ENCODE assay signal across 25 mouse cellular contexts in genomic region chr4:138959926-138960325, GRCm38 (mm10). TPM values are rescaled to one million over a fixed set of nuclear protein-coding genes. Genes with fewer than 3 reads are reported as not detected.
DNase-seq lines count a peak whose midpoint lies in the region; ATAC-seq lines count a peak whose summit lies in the region.
"Had no signal": no experiment of that assay in that cellular context is flagged by ENCODE, and none has a peak within 500 bp of the region (broad histone marks: within the 10 kb centered on the region; RNA-seq: fewer than 3 reads in every experiment).

No protein-coding gene starts in this region.

- H3K9ac ChIP-seq in kidney, embryonic 15.5 days = no peak overlapping the region
- H3K9ac ChIP-seq in hindbrain, embryonic 13.5 days = no peak overlapping the region
- H3K9ac ChIP-seq: forebrain, embryonic 13.5 days; liver, embryonic 15.5 days; midbrain, embryonic 12.5 days; neural tube, embryonic 12.5 days had no signal

- H3K4me3 ChIP-seq in kidney, embryonic 15.5 days (replicated peaks) = no peak overlapping the region
- H3K4me3 ChIP-seq in hindbrain, embryonic 13.5 days = no peak overlapping the region
- H3K4me3 ChIP-seq: forebrain, embryonic 13.5 days; liver, embryonic 15.5 days; midbrain, embryonic 12.5 days; neural tube, embryonic 12.5 days had no signal

- no peaks in the 10 kb centered on the region for H3K36me3 ChIP-seq in kidney, embryonic 15.5 days
- no peaks in the 10 kb centered on the region for H3K36me3 ChIP-seq in hindbrain, embryonic 13.5 days
- H3K36me3 ChIP-seq: G1E; liver, embryonic 15.5 days; midbrain, embryonic 12.5 days; neural tube, embryonic 12.5 days had no signal

- peak overlapping the region; percentile 68 for H3K27ac ChIP-seq in kidney, embryonic 15.5 days
- H3K27ac ChIP-seq in hindbrain, embryonic 13.5 days = no peak overlapping the region
- H3K27ac ChIP-seq: forebrain, embryonic 13.5 days; liver, embryonic 15.5 days; midbrain, embryonic 12.5 days; neural tube, embryonic 12.5 days had no signal

- no peak overlapping the region for H3K4me2 ChIP-seq in kidney, embryonic 15.5 days
- no peak overlapping the region for H3K4me2 ChIP-seq in hindbrain, embryonic 13.5 days
- H3K4me2 ChIP-seq: forebrain, embryonic 13.5 days; liver, embryonic 15.5 days; midbrain, embryonic 12.5 days; neural tube, embryonic 12.5 days had no signal

- no peaks in the 10 kb centered on the region for H3K27me3 ChIP-seq in kidney, embryonic 15.5 days
- H3K27me3 ChIP-seq in hindbrain, embryonic 13.5 days = 0 out of 2 replicates have a peak, but pooled peaks cover 3% of the 10 kb centered on the region
- H3K27me3 ChIP-seq: forebrain, embryonic 13.5 days; liver, embryonic 15.5 days; midbrain, embryonic 12.5 days; neural tube, embryonic 12.5 days had no signal

- no peaks in the 10 kb centered on the region for H3K9me3 ChIP-seq in kidney, embryonic 15.5 days (replicated peaks)
- H3K9me3 ChIP-seq in hindbrain, embryonic 13.5 days = no peaks in the 10 kb centered on the region
- H3K9me3 ChIP-seq: forebrain, embryonic 13.5 days; liver, embryonic 15.5 days; midbrain, embryonic 12.5 days; neural tube, embryonic 12.5 days had no signal

- peaks cover 20% of the 10 kb centered on the region for H3K4me1 ChIP-seq in kidney, embryonic 15.5 days
- no peaks in the 10 kb centered on the region for H3K4me1 ChIP-seq in hindbrain, embryonic 13.5 days (replicated peaks)
- H3K4me1 ChIP-seq: forebrain, embryonic 13.5 days; liver, embryonic 15.5 days; midbrain, embryonic 12.5 days; neural tube, embryonic 12.5 days had no signal

- WGBS in kidney, embryonic 15.5 days = 36% methylated on average over 7 of the region's 7 CpGs
- WGBS in hindbrain, embryonic 13.5 days = 66% methylated on average over 7 of the region's 7 CpGs

- peak; percentile 96 for ATAC-seq in kidney, embryonic 15.5 days (replicated peaks; ENCODE audit: low FRiP score)
- ATAC-seq in hindbrain, embryonic 13.5 days (ENCODE audit: low FRiP score) = no peak
- ATAC-seq in megakaryocyte-erythroid progenitor cell, adult 5-6 weeks (replicated peaks; ENCODE audit: low FRiP score, low TSS enrichment, poor library complexity, severe bottlenecking) = no peak
- ATAC-seq: forebrain, embryonic 13.5 days; lung, postnatal 0 days had no signal

- DNase-seq in layer of hippocampus, adult 11-12 months (ENCODE audit: low spot score) = peak; percentile 27
- DNase-seq in layer of hippocampus, adult 9-10 months (ENCODE audit: low spot score) = no peak
- peak; percentile 67 for DNase-seq in brain, adult 2 months (ENCODE audit: low read depth, low spot score)
- peak; percentile 53 to 67 for DNase-seq in kidney, postnatal 4 days
- DNase-seq in urinary bladder, adult 18-20 months (ENCODE audit: low spot score in 2 of 2) = no peak
- DNase-seq: cerebellum, adult 8-10 months; spleen, adult 18-20 months; thymus, adult 18-20 months; thymus, postnatal 4 days had no signal

RNA-seq across cellular contexts. Expression of gene Rnf186, which starts 7.0 kb away (rescaled TPM):
- polyA plus RNA-seq in kidney, embryonic 15.5 days (2015; fragmentation: Nextera tagmentation; extraction: Ambion mirVana) = 6.3 and 8.2 TPM in 2 replicates
- polyA plus RNA-seq in hindbrain, embryonic 13.5 days (2015; fragmentation: Nextera tagmentation; extraction: Ambion mirVana) = not detected in 2 replicates
- total RNA-seq in megakaryocyte-erythroid progenitor cell, adult 5-6 weeks (2014; fragmentation: Nextera tagmentation) = not detected in 2 replicates
- not detected in 2 replicates for total RNA-seq in megakaryocyte-erythroid progenitor cell, adult 5-6 weeks (2017)
- total RNA-seq: gastrocnemius, postnatal 4 days; left cerebral cortex, adult 8-10 months had no signal
- polyA plus RNA-seq: cortical plate, adult 2 months; embryonic facial prominence, embryonic 11.5 days; G1E; heart, postnatal 0 days; hindbrain, embryonic 11.5 days; limb, embryonic 14.5 days; midbrain, embryonic 12.5 days; neural tube, embryonic 12.5 days had no signal

RNA-seq across cellular contexts. Expression of gene Tmco4, which starts 12.8 kb away (rescaled TPM):
- polyA plus RNA-seq in kidney, embryonic 15.5 days (2015; fragmentation: Nextera tagmentation; extraction: Ambion mirVana) = 5.6 and 6.1 TPM in 2 replicates
- polyA plus RNA-seq in hindbrain, embryonic 13.5 days (2015; fragmentation: Nextera tagmentation; extraction: Ambion mirVana) = 0.89 and 1.3 TPM in 2 replicates
- total RNA-seq in megakaryocyte-erythroid progenitor cell, adult 5-6 weeks (2014; fragmentation: Nextera tagmentation) = 7.3 and 7.8 TPM in 2 replicates
- 6.2 and 13.1 TPM in 2 replicates for total RNA-seq in megakaryocyte-erythroid progenitor cell, adult 5-6 weeks (2017)

RNA-seq across cellular contexts. Expression of gene Otud3, which starts 46.2 kb away (rescaled TPM):
- 2.5 and 3.5 TPM in 2 replicates for polyA plus RNA-seq in kidney, embryonic 15.5 days (2015; fragmentation: Nextera tagmentation; extraction: Ambion mirVana)
- polyA plus RNA-seq in hindbrain, embryonic 13.5 days (2015; fragmentation: Nextera tagmentation; extraction: Ambion mirVana) = 2.5 and 3.5 TPM in 2 replicates
- total RNA-seq in megakaryocyte-erythroid progenitor cell, adult 5-6 weeks (2014; fragmentation: Nextera tagmentation) = 3.7 and 6.6 TPM in 2 replicates
- total RNA-seq in megakaryocyte-erythroid progenitor cell, adult 5-6 weeks (2017) = 5.0 and 9.7 TPM in 2 replicates

Comparison
In these comparisons a context has a peak if more than half of its experiments do, and no peak if none do; other contexts are left out.
1. DNase-seq: peak in layer of hippocampus, adult 11-12 months (single experiment), brain, adult 2 months (single experiment) and kidney, postnatal 4 days (2 of 2); none in layer of hippocampus, adult 9-10 months (single experiment) and urinary bladder, adult 18-20 months (0 of 2).